Mouse (Mus musculus) midbrain, embryonic 13.5 days (tissue): ENCODE measurements around the gene Adamtsl1. TPM values are rescaled to one million over a fixed set of nuclear protein-coding genes. Genes with fewer than 3 reads are reported as not detected.

ENCODE experiments used
- ATAC-seq: fragments of 200-750 bp; cut with Nextera tagmentation; 2 replicates; pipeline ENCODE4 v1.8.0; 2017; ENCODE audit warnings: mild to moderate bottlenecking, moderate TSS enrichment, moderate library complexity
- H3K27ac ChIP-seq: fragments of 300-500 bp; sonication (generic); 2 replicates; pipeline ENCODE4 v1.5.1; 2015; ENCODE audit warnings: inconsistent platforms, mild to moderate bottlenecking, moderate library complexity
- H3K27me3 ChIP-seq: fragments of 300-500 bp; sonication (generic); 2 replicates; pipeline ENCODE4 v1.6.1; 2015; ENCODE audit warnings: mild to moderate bottlenecking, inconsistent platforms
- H3K36me3 ChIP-seq: fragments of 300-500 bp; sonication (generic); 2 replicates; pipeline ENCODE4 v1.6.1; 2015; ENCODE audit warnings: mild to moderate bottlenecking, inconsistent platforms
- H3K4me1 ChIP-seq: fragments of 300-500 bp; sonication (generic); replicated peaks from 2 replicates; pipeline ENCODE4 v1.6.1; 2015; ENCODE audit warnings: inconsistent platforms
- H3K4me2 ChIP-seq: fragments of 300-500 bp; sonication (generic); replicated peaks from 2 replicates; pipeline ENCODE4 v1.6.1; 2015; ENCODE audit warnings: moderate library complexity, mild to moderate bottlenecking, inconsistent platforms
- H3K4me3 ChIP-seq: fragments of 300-500 bp; sonication (generic); replicated peaks from 2 replicates; pipeline ENCODE4 v1.5.1; 2015; ENCODE audit warnings: mild to moderate bottlenecking, inconsistent platforms
- H3K9ac ChIP-seq: fragments of 300-500 bp; sonication (generic); replicated peaks from 2 replicates; pipeline ENCODE4 v1.6.1; 2015; ENCODE audit warnings: mild to moderate bottlenecking, inconsistent platforms
- H3K9me3 ChIP-seq: fragments of 300-500 bp; sonication (generic); 2 replicates; pipeline ENCODE4 v1.6.1; 2016; ENCODE audit warnings: mild to moderate bottlenecking, inconsistent platforms
- WGBS: fragments of 180-500 bp; shearing (Covaris S2); methylation state at CpG from one replicate; pipeline ENCODE4 v1.1.7; 2015; 5-methylcytosine and 5-hydroxymethylcytosine counted together
- polyA plus RNA-seq: library from polyadenylated mRNA; unstranded; fragments of >200 nt; fragmentation: Nextera tagmentation; extraction: Ambion mirVana; gene quantifications from 2 replicates; pipeline ENCODE4 v1.2.1, GENCODE M21; 2015

Gene Adamtsl1
- polyA plus RNA-seq, 1 experiment from 2014 or later = 5.2 TPM

DNA sequence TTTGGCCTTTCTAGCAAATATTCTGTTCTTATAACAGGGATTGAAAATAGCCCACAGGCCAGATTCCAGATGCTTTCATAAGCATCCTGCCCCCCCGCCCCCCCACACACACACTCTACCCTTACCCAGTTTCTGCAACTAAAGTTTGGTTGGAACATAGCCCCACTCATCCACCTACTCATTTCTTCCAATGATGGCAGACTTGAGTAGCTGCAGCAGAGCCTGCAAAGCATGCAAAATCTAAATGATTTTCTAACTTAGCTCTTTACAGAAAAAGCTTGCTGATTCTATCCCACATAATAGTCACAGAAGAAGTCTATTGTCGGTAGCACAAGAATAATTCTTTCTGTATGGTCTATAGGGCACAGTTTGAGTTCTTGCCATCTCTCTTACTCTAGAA lies 760.7 kb downstream of the Adamtsl1 start:
- H3K4me1 ChIP-seq = peaks cover 12% of the 10 kb centered on the region
- 87% methylated on average over 2 of the region's 2 CpGs for WGBS

DNA sequence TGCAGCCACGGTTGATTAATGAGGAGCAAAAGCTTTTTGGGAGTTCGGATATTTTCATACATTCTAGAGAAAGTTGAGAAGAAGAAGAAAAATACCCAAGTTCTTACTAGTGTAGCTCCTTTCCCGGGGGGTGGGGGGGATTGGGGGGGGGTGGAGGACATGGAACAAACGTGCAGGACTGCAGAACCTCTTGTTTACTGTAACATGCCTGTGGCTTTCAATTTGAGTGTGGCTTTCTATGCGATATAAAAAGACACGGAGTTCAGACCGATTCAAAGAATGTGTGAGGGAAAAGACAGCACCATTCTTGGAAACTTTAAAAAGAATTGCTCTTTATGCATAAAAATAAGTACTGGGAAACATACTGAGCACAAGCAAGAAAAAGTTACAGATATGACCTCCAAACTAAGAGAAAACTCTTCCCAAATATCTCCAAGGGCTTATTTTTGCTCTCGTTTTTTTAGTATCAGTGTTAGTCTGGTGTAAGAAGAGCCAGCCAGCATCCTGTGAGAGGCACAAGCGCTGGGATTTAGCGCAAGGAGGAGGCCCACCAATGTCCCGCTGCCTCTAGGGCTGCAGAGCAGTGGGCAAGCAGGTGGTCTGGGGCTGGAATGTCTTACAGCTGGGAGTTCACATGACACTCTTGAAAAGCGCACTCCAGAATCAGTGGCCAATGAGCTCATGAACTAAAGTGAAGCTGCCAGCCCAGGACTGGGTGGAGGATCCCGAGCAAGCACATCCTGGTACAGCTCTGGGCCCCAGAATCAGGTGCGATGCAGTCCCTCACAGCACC lies 762.2 kb downstream of the Adamtsl1 start:
- H3K4me1 ChIP-seq = peaks cover 7% of the 10 kb centered on the region; the same call in 1 of the 2 replicates
- no peak overlapping the region for H3K9ac ChIP-seq
- no peaks in the 10 kb centered on the region for H3K36me3 ChIP-seq
- WGBS = 76% methylated on average over 14 of the region's 14 CpGs
- no peak overlapping the region for H3K4me2 ChIP-seq
- H3K27me3 ChIP-seq = no peaks in the 10 kb centered on the region
- ATAC-seq = 0 out of 2 replicates have a peak, but pooled peaks have one; percentile 43
- H3K27ac ChIP-seq = no peak overlapping the region
- H3K9me3 ChIP-seq = no peaks in the 10 kb centered on the region
- no peak overlapping the region for H3K4me3 ChIP-seq

More for the DNA sequence above, 760.7 kb downstream of the Adamtsl1 start:
- Histone ChIP-seq H3K4me2 (no peak overlapping the region), H3K27ac (no peak overlapping the region), H3K9me3 (no peaks in the 10 kb centered on the region), H3K27me3 (no peaks in the 10 kb centered on the region), H3K36me3 (no peaks in the 10 kb centered on the region), H3K9ac (no peak overlapping the region), H3K4me3 (no peak overlapping the region)
- no peak for ATAC-seq

DNA sequence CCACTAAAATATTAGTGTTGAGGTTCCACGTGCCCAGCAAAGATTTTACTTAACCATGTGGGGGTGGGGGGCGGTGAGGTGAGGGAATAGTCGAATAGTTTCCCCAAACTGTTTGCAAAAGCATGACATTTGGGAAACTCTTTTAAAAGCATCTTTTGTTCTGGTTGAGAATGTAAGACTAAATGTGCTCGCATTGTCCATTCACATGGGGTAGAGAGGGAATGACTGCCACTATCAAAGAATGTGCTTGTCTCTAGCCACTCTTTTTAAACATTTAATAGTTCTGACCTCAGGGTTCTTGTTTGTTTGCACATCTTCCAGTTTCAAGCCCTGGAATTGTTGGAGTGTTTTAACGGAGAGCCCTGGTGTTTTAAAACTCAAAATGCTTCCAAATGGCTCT lies 764.6 kb downstream of the Adamtsl1 start:
- no peak overlapping the region for H3K9ac ChIP-seq
- H3K4me2 ChIP-seq = no peak overlapping the region
- 43% methylated on average over 5 of the region's 5 CpGs for WGBS
- no peak overlapping the region for H3K4me3 ChIP-seq
- no peaks in the 10 kb centered on the region for H3K27me3 ChIP-seq
- no peaks in the 10 kb centered on the region for H3K36me3 ChIP-seq
- ATAC-seq = no peak
- H3K9me3 ChIP-seq = no peaks in the 10 kb centered on the region
- peaks cover 7% of the 10 kb centered on the region; the same call in 1 of the 2 replicates for H3K4me1 ChIP-seq
- no peak overlapping the region for H3K27ac ChIP-seq

DNA sequence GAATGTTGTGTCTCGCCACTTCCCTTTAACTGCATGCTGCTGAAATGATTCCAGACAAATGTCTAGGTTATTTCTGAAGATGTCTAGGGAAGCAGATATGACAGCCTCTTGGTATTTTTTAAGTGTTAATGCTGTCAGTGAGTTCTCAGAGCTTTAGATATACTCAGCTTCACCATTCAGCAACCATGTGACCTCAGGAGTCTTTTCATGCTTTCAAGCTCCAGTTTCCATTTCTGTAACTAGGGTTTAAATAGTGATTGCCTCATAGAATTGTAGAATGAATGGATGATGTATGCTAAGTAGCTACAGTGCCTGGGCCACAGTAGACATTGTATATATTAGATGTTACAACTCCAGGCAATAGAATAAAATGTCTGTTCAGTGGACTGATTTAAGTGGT lies 772.6 kb downstream of the Adamtsl1 start:
- H3K4me1 ChIP-seq = no peaks in the 10 kb centered on the region
- no peak overlapping the region for H3K4me2 ChIP-seq
- WGBS = 97% methylated on average over 1 of the region's 1 CpGs
- H3K27ac ChIP-seq = no peak overlapping the region
- H3K9me3 ChIP-seq = no peaks in the 10 kb centered on the region
- no peaks in the 10 kb centered on the region for H3K27me3 ChIP-seq
- H3K9ac ChIP-seq = no peak overlapping the region
- ATAC-seq = no peak
- no peaks in the 10 kb centered on the region for H3K36me3 ChIP-seq
- H3K4me3 ChIP-seq = no peak overlapping the region

DNA sequence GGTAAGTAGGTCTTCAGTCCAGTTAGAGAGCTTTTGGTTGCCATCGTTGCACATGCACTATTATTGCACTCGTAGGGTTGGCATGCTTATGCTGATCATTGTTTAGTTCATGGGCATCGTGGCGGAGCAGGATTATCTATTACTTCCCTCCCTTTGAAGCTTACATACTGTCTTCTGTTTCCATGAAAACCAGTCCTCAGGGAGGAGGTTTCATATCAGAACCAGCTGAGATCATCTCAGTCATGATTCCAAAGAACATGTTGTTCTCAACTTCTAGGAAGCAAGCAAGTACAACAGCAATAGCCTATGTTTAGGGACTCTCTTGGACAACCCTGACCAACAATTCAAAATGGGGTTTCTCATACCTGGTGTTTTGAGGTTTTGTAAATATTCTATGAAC lies 774.3 kb downstream of the Adamtsl1 start:
- Histone ChIP-seq H3K27ac (no peak overlapping the region), H3K9ac (no peak overlapping the region), H3K36me3 (no peaks in the 10 kb centered on the region), H3K27me3 (no peaks in the 10 kb centered on the region), H3K4me1 (no peaks in the 10 kb centered on the region), H3K4me3 (no peak overlapping the region), H3K4me2 (no peak overlapping the region), H3K9me3 (no peaks in the 10 kb centered on the region)
- 94% methylated on average over 4 of the region's 4 CpGs for WGBS
- no peak for ATAC-seq

DNA sequence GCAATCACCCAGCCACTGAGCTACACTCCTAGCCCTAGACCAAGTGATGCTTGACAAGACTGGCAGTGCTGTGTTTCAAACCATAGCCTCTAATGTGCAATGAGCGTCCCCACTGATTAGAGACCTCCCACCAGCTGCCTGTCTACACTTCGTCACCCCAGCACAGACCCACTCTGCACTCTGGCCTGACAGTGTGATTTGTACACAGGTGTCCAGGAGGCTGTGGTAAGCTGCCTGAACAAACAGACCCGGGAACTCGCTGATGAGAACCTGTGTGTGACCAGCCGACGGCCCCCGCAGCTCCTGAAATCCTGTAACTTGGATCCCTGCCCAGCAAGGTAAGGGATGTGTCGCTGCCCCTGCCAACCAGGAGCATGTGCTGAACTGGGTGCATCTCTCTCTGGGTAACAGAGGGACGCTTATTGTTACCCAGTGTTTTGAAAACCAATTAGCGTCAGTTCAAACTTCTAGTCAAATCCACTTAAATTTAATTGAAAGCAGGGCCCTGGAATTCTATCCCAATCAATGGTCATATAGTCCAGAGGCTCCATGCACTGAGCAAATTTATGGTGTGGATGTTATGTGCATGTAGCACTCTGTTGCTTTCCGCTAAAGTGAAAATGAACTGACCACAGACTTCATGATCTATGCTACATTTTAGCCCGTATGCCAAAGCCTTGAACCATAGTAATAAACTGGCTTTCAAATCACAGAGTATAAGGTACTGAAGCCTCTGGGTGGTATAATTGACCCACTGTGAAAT lies 775.7 kb downstream of the Adamtsl1 start:
- WGBS = 78% methylated on average over 12 of the region's 12 CpGs

DNA sequence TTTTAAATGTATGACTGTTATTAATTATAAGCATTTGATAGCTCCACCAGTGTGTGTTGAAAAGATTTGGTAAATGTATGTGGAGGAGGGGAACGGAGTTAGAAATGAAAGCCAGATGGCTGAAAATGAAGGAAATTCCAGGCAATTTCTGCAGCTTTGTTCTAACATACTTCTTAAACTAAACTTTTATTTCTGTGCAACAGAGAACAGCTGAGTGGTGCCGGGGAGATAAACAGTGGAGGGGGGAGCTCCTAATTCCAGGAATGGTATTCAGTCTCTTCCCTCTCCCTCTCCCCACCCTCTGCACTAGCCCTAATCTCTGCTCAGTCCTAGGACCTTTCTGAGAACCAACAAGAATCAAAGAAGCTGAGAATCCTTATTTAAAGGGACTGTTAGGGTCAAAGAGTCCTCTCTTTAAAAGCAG lies 780.9 kb downstream of the Adamtsl1 start:
- Histone ChIP-seq H3K9ac (no peak overlapping the region), H3K27me3 (no peaks in the 10 kb centered on the region), H3K4me1 (no peaks in the 10 kb centered on the region), H3K4me3 (no peak overlapping the region), H3K9me3 (no peaks in the 10 kb centered on the region), H3K36me3 (no peaks in the 10 kb centered on the region), H3K27ac (no peak overlapping the region), H3K4me2 (no peak overlapping the region)
- WGBS = 56% methylated on average over 2 of the region's 2 CpGs
- ATAC-seq = no peak

More for the DNA sequence above, 775.7 kb downstream of the Adamtsl1 start:
- Histone ChIP-seq H3K9ac (no peak overlapping the region), H3K27me3 (no peaks in the 10 kb centered on the region), H3K4me1 (no peaks in the 10 kb centered on the region), H3K9me3 (no peaks in the 10 kb centered on the region), H3K4me2 (no peak overlapping the region), H3K4me3 (no peak overlapping the region), H3K27ac (no peak overlapping the region), H3K36me3 (no peaks in the 10 kb centered on the region)
- ATAC-seq = no peak

DNA sequence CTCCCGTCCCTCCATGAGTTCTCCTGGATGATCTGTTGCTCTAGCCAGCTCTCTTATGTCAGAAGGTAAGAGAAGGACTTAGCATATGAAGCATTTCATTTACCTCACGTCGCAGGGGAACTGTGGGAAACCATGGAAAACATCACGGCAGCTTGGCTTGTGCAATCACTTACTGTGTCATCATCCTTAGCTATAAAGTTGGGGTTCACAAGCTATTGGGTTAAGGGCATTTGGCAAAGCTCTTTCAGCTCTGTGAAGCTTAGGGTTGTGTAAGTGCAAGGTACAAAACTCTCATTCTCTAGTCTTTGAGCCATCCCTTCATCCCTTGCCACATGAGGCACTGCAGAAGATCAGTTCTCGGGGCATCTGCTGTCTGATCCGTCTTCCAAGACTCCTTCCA lies 787.5 kb downstream of the Adamtsl1 start:
- no peak for ATAC-seq
- Histone ChIP-seq H3K4me2 (no peak overlapping the region), H3K4me1 (no peaks in the 10 kb centered on the region), H3K4me3 (no peak overlapping the region), H3K36me3 (no peaks in the 10 kb centered on the region), H3K27me3 (no peaks in the 10 kb centered on the region), H3K9ac (no peak overlapping the region), H3K9me3 (no peaks in the 10 kb centered on the region), H3K27ac (no peak overlapping the region)
- WGBS = 87% methylated on average over 6 of the region's 6 CpGs

DNA sequence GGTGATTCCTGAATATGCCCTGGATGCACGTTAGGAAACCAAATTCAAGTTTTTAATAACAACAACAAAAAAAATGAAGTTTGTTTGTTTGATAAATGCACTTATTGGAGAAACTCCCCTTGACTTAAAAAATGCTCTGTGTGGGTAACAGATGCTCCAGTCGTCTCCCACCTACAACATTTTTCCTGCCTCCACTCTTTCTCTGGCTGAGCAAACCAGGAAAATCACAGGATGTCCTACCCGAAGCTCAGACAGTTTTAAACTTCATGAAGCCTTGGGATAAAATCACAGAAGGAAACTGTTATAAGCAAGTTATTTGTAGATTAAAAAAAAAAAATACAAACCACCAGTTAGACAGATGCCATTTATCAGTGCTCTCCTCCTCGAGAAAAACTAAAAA lies 788.1 kb downstream of the Adamtsl1 start:
- Histone ChIP-seq H3K4me3 (no peak overlapping the region), H3K9me3 (no peaks in the 10 kb centered on the region), H3K27me3 (no peaks in the 10 kb centered on the region), H3K4me2 (no peak overlapping the region), H3K36me3 (no peaks in the 10 kb centered on the region), H3K9ac (no peak overlapping the region), H3K27ac (no peak overlapping the region), H3K4me1 (no peaks in the 10 kb centered on the region)
- no peak for ATAC-seq
- WGBS = 81% methylated on average over 4 of the region's 4 CpGs

DNA sequence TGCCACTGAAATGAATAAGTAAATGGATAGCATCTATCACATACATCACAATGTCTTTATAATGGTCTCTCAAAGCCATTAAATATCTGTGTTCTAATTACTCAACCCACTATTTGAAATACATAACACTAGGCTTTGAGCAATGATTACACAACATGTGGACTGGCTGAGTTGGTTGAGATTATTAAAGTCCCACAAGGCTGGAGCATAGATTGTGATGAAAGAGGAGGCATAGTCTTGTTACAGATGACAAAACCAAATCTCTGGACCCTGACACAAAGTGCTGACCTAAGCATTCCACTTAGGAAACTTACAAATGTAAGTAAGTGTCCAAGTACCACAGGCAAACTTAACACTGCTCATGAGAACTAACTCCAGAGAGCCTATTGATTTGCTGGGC lies 792.8 kb downstream of the Adamtsl1 start:
- no peaks in the 10 kb centered on the region for H3K36me3 ChIP-seq
- H3K4me3 ChIP-seq = no peak overlapping the region
- H3K27me3 ChIP-seq = no peaks in the 10 kb centered on the region
- H3K9me3 ChIP-seq = no peaks in the 10 kb centered on the region
- H3K27ac ChIP-seq = no peak overlapping the region
- H3K4me1 ChIP-seq = no peaks in the 10 kb centered on the region
- no peak overlapping the region for H3K4me2 ChIP-seq
- no peak for ATAC-seq
- H3K9ac ChIP-seq = no peak overlapping the region

DNA sequence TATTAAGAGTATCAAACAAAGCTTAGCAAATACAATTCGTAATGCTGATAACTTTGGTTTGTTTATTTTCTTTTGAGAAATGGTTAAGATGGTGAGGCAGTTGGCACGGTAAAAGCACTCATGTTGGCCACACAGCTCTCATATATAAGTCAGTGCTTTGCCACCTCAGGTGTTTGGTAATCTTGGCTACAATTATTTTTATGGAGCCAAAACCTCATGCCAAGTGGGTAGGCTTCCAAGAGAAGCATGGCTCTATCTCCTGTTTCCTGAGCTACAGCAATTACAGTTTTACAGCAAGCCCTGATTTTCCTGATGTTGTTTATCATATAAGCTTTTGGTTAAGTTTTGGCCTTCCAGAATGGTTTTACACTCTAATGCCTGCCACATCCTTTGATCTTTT lies 795.2 kb downstream of the Adamtsl1 start:
- H3K9me3 ChIP-seq = no peaks in the 10 kb centered on the region
- WGBS = 95% methylated on average over 2 of the region's 2 CpGs
- H3K4me2 ChIP-seq = no peak overlapping the region
- no peaks in the 10 kb centered on the region for H3K27me3 ChIP-seq
- ATAC-seq = no peak
- no peaks in the 10 kb centered on the region for H3K4me1 ChIP-seq
- no peak overlapping the region for H3K27ac ChIP-seq
- no peaks in the 10 kb centered on the region for H3K36me3 ChIP-seq
- no peak overlapping the region for H3K9ac ChIP-seq
- H3K4me3 ChIP-seq = no peak overlapping the region

DNA sequence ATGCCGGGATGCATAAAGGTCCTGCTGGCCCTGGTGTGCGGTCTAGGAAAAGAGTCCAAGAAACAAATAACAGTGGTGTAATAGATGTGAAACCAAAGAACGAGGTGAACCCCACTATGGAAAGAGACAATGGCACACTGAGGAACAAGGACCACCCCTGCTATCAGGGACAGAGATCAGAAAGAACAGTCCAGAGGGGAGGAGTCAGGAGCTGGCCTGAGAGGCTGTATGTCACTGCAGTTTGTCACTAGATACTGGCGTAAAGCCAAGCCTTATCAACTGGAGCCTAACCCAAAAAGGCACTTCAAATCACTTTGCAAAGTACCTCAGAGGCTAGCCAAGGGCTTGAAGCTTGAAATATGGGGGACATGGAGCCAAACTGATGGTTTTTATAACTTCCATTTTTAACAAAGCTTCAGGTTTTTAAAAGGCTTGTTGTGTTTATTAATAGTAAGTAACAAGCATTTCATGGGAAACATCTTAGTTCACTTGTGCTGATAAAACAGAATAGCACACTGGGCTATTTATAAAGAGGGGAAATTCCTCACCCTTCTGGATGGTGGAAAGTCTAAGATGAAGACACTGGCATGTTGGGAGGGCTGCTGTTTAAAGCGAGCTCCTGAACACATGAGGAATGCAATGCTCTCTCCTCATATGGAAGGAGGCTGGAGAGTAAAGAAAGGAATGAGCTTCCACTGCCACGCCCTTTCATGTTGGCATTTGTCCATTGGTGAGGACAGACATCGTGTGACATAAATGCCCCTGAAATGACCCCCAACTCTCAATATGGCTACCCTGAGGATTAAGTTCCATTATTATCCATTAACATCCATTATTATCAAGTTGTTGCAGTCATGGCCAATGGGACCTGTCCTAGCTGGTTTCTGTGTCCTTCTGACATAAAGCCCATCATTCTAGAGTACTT lies 797.1 kb downstream of the Adamtsl1 start:
- Histone ChIP-seq H3K4me1 (no peaks in the 10 kb centered on the region), H3K9ac (no peak overlapping the region), H3K4me2 (no peak overlapping the region), H3K36me3 (no peaks in the 10 kb centered on the region), H3K27ac (no peak overlapping the region), H3K4me3 (no peak overlapping the region), H3K9me3 (no peaks in the 10 kb centered on the region), H3K27me3 (no peaks in the 10 kb centered on the region)
- ATAC-seq = no peak
- 80% methylated on average over 7 of the region's 7 CpGs for WGBS
